Mouse (Mus musculus) duodenum, adult 2 months (tissue): ENCODE measurements around the gene 2410004B18Rik. TPM values are rescaled to one million over a fixed set of nuclear protein-coding genes. Genes with fewer than 3 reads are reported as not detected.

ENCODE experiments used
- polyA plus RNA-seq: library from polyadenylated mRNA; depleted of rRNA; stranded (reverse); fragments of >200 nt; gene quantifications from 2 replicates; pipeline ENCODE4 v1.2.3, GENCODE M21; 2012; ENCODE audit warnings: low replicate concordance; rRNA removed

2410004B18Rik gene
- 6.7 and 23.4 TPM in 2 replicates for polyA plus RNA-seq

DNA sequence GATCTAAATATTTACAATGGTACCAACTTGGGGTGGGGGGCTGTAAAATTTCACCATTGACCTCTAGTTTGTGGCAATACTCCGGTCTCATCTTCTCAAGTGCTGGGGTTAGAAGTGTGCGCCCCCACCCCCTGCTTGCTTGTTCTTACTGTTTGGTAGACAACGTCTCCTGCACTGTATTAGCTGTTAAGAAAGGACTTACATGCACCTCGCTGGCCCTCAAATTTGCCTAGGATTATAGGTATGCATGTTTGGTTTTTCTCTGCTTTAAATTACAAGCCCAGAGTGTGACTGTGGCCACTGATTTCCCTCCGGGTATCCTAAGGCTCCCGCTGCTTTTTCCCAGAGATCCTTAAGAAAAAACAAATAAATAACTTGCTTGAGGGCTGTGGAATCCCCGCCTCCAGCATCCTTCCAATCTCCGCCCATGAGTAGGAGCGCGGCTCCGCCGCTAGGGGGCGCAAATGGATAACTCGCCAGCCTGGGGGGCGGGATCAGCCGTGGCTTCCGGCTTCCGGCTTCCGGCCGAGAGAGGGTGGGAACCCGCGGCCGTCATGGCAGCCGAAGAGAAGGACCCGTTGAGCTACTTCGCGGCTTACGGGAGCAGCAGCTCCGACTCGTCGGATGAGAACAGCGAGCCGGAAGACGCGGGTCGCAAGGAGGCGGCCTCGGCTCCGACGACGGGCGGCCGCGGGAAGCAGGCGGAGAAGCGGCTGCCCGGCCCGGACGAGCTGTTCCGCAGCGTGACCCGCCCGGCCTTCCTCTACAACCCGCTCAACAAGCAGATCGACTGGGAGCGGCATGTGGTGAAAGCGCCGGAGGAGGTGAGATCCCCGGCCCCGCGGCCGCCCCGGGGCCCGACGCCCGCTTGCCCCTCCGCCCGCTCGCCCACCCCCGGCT lies at the start of gene 2410004B18Rik:
TSS of gene 2410004B18Rik (plus strand) at position 510 of the 900 bp plus-strand sequence.

GRCm38 (mm10) chr3:145922019-145922854 lies 15.6 kb upstream of the 2410004B18Rik start, which contains the start of gene Bcl10:
Gene Bcl10, plus strand, starts transcription at chr3:145922804.

GRCm38 (mm10) chr3:145987268-145987969 lies 49.6 kb downstream of the 2410004B18Rik start, which contains the start of gene Syde2:
Gene Syde2, plus strand, starts transcription at chr3:145987870.

Other genes with a start within 250 kb of the 2410004B18Rik start
- gene Ddah1, start 179.3 kb upstream of the 2410004B18Rik start, polyA plus RNA-seq: 1.0 and 1.2 TPM in 2 replicates
- gene Bcl10, start 15.2 kb upstream of the 2410004B18Rik start, polyA plus RNA-seq: 4.2 and 7.4 TPM in 2 replicates
- 2.4 and 4.5 TPM in 2 replicates for gene Syde2, start 49.9 kb downstream of the 2410004B18Rik start, polyA plus RNA-seq
- gene Wdr63, start 170.1 kb downstream of the 2410004B18Rik start, polyA plus RNA-seq: 0.18 TPM in 1 of 2 replicates, not detected in the other
- gene Mcoln3, start 179.4 kb downstream of the 2410004B18Rik start, polyA plus RNA-seq: 9.6 TPM in 1 of 2 replicates, not detected in the other
- 3.6 and 4.3 TPM in 2 replicates for gene Mcoln2, start 211.8 kb downstream of the 2410004B18Rik start, polyA plus RNA-seq